Mouse (Mus musculus) G1E-ER4 (cell line): Measurements from ENCODE around the gene Ikzf1. TPM values are rescaled to one million over a fixed set of nuclear protein-coding genes. Genes with fewer than 3 reads are reported as not detected.

Source experiments
- GATA1 ChIP-seq: IDR thresholded peaks from one replicate; pipeline ENCODE4 v1.8.0; 2012; ENCODE audit warnings: low read length, inconsistent platforms
- polyA plus RNA-seq: library from polyadenylated mRNA; stranded (reverse); fragments of >175 nt; gene quantifications from 2 replicates; pipeline ENCODE4 v1.2.3, GENCODE M21; 2012

Gene Ikzf1
- polyA plus RNA-seq, 1 experiment = 216 TPM

DNA sequence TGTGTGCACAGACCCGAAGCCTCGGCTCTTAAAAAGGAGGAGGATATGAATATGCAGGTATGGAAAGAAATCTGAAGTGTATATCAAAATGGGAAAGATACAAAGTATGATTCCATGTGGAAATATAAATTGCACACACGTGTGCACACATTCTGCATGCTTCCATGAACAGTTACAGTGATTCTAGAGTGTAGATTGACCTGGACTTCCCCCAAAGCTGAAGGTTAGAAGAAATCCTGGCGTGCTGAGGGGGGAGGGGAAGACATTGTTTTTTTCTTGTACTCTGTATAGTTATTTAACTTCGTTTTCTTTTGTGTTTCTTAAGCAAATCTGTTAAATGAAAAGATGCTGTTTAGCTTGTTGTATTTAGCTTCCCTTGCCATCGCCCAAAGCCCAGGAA, 16.6 kb downstream of the Ikzf1 start:
- no peak for TF ChIP-seq GATA1

DNA sequence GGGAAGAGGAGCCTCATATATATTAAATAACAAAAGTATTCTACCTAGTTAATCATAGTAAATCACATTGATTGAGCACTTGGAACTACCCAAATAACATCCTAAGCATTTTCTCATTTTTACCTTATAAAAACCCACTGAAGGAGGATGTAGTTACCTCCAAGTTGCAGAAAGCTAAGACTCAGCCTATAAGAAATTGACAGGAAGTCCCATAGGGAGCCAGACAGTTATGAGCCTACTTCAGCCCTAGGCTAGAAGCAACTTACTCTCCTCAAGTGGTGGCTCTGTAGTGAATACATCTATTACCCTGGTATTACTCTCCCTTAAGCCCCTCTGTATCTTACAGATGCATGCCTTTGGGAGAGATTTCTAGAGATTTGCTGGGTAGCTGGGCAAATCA, 19.0 kb downstream of the Ikzf1 start:
- TF ChIP-seq GATA1 = no peak

DNA sequence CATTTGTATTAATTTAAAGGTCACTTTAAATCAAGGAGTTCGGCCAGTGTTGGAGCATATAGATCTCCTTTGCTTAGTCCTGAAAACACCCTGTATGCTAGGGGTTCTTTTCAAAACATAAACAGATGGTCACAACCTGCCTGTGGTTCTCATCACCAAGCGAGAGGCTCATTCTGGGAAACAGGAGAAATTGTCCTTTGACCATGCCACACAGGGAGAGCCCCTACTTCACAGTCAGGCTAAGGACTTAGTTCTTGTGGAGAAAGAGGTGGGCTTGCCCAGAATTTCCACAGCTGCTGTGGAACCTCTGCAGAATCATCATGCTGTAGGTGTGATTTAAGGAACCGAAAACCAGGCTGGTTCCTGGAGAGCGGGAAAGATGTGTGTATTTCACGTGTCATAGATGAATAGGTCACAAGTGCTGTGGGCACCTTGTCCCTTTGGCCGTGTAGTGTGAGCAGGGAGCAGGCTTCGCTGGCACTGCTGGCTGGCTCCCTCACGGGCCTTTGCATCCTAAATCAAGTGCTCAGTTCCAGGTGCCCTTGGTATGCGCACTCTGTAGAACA, 23.4 kb downstream of the Ikzf1 start:
- no peak for TF ChIP-seq GATA1

DNA sequence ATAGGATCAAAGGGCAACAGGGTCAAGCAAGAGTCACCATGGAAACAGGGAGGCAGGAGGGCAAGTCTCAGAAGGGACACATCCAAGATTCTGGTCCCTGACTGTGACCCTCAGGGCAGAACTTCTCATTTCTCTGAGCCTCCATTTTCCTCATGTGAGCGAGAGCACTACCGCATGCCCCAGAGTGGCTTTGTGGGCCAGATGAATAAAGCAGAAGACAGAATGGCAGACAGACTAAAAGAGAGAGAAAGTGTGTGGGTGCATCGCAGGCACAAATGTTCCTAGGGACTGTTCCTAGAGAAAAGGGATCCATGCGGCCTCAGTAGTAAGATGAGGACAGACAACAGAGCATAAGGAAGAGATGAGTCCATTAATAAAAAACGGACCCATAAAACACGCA, 24.5 kb downstream of the Ikzf1 start:
- TF ChIP-seq GATA1 = no peak

- no peak for TF ChIP-seq GATA1
These were observed 25.9 kb downstream of the Ikzf1 start for GRCm38 (mm10) chr11:11710718-11711117.

DNA sequence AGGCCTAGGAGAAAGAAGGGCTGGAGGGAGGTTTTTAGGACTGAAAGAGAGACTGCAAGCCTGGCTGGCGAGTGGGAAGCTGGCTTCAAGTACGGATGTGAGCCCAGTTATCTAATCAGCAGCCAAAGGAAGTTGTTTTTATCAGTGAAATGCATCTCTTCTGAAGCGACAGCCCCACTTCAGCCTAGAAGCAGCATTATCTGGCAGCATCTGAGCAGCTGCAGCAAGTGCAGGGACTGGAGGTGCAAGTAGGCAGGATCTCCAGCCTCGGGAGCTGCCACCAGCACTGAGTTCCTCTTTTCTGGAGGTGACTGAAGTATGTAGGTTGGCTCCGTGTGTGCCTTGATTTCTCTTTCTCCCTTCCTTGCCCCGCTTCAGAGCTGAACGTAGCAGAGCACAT, 26.9 kb downstream of the Ikzf1 start:
- TF ChIP-seq GATA1 = peak; percentile 86

DNA sequence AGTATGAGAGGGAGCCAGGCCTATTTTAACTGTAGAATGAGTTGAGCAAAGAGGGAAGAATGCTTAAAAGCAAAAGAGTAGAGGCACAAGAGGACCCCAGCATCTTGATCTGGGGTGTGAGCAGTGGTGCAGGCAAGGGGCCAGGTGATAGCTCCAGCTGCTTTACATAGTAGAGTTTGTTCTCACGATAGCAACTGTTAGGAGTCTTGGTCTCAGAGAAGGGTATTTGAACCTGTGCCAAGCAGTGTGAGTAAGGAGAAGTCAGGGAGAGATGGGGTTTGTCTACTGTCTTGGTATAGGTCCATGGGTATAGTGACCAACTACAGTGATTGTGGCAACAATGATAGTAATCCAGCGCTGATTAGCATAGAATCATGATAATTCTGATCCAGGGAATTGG, 29.9 kb downstream of the Ikzf1 start:
- no peak for TF ChIP-seq GATA1

DNA sequence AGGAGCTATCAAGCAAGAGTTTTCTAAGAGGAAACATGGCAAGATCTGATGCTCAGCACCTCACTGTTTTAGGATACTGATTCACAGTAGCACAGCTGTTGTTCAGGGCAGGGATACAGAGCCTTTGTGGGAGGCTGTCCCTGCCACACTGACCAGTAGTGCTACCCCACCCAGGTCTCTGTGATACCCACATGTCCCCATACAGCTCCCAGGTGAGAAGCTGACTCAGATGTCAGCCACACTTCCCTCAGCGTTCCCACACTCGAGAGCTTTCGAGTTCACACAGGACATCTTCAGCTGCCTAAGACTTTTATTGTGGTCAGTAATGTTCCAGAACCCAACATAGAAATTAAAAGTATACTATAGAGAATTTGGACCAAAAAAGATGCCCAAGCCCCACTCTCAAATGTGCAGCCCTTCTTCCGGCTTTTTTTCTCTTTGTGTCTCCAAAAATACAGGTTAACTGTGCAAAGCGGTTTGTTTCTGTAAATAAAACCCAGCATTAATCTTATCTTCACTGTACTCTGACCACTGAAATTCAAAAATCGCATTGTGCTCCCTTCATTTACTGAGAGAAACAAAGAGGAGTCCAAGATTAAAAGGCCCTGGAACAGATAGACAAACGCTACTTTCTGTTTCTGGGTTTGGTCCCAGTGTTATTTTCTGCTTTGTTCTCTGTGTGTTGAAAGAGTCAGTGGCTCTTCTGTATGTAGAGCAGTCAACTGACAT, 31.3 kb downstream of the Ikzf1 start:
- no peak for TF ChIP-seq GATA1

DNA sequence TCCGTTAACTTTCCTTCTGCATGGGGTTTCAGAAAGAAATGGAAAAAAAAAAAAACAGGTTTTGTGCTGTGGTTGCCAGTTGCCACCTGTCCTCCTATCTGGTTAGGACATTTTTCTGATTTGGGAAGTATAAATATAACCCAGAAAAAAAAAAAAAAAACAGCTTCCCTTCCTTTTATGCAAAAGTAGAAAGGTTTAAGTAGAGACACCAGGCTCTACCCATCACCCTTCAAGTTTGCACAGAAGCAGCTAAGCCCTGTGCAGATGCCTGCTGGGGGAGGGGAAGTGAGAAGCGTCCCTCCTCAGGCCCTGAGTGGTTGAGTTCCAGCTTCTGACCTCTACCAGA, 31.9 kb downstream of the Ikzf1 start:
- no peak for TF ChIP-seq GATA1

GRCm38 (mm10) chr11:11717606-11718167, 32.9 kb downstream of the Ikzf1 start:
- no peak for TF ChIP-seq GATA1

DNA sequence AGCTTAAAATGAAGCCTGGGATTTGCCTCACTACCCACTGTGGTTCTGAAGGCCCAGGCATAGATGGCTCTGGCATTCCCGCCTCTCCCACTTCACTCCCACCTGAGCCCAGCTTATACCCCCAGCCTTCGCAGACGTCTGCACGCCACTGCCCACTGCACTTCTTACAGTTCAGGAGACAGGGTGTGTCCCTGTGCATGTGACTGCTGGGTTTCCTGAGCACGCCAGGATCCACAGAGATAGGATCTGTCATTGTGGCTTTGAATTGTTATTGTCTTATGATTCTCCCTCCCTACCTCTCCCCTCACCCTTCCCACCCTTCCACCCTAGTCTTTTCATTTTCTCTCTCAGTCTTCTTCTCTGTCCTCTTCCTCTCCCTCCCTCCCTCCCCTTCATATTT, 34.9 kb downstream of the Ikzf1 start:
- TF ChIP-seq GATA1 = no peak

- TF ChIP-seq GATA1 = no peak
These were observed 40.6 kb downstream of the Ikzf1 start for GRCm38 (mm10) chr11:11725252-11725875.

- no peak for TF ChIP-seq GATA1
These were observed 41.2 kb downstream of the Ikzf1 start for GRCm38 (mm10) chr11:11725876-11726525.

GRCm38 (mm10) chr11:11726807-11727276, 42.0 kb downstream of the Ikzf1 start:
- no peak for TF ChIP-seq GATA1

DNA sequence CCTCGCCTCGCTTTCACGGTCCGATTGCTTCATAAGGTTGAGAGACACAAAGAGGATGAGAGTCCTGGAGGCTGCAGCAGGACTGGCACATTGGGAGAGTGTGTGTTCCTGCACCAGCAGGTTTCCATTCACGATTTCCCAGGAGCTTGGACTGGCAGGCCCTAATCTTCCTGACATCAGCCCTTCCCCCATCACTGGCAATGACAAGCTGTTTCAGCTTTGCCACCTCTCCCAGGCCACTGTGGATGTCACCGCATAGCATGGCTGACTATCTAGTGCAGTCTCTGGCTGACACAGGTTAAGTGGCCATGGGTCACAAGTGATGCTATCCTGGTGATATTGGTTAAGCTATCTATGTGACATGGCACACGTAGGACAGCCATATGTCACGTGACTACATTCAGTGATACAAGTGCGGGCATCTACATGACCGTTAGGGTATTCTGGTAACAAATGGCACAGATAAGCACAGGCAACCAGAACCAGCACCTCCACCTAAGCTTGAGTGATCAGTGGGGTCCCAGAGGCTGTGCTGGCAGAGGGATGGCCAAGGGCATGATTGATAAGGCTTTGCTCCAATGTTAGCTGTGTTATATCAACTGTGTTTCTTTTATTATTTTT, 43.2 kb downstream of the Ikzf1 start:
- TF ChIP-seq GATA1 = peak; percentile 52

DNA sequence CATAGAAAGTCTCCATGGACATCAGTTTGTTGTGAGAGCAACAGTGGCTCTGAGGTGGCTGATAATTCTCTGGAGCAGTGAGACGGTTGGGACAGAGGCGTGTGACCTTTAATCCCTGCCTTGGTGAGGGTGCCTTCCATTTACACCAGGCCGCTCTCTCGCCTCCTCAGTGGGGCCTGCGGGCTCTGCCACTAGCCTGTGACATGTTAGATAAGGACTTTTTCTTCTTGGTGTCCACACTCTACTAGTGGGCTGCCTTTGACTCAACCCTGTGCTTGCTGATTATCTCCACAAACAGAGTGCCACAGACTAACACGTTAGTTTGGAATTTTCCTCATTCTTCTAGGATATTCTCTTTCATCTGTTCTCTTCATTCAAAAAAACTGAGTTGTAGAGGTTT, 44.4 kb downstream of the Ikzf1 start:
- peak; percentile 65 for TF ChIP-seq GATA1
